Mouse (Mus musculus): ENCODE data around the gene Gars.

Gars gene

GRCm38 (mm10) chr6:55038671-55039445 lies 1.1 kb downstream of the Gars start:
- peak; percentile 32 to 41 for DNase-seq

DNA sequence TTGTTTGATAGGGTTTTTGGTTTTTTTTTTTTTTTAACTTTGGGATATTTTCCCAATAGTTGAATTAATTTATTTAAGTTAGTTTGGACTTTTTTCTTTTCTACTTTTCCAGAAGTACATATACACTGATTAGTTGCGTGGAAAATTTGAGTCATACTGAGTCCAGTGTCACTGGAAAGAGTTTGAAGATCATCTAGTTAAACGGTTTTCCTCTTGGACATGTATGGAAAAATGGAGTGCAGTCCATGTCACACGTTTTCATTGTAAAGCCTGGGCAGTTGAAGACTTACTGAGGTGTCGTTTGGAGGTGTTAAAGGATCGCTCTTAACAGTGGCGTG lies 1.6 kb downstream of the Gars start:
- no peak for DNase-seq

- no peak for DNase-seq
These were observed 2.2 kb downstream of the Gars start for GRCm38 (mm10) chr6:55040031-55040430.

DNA sequence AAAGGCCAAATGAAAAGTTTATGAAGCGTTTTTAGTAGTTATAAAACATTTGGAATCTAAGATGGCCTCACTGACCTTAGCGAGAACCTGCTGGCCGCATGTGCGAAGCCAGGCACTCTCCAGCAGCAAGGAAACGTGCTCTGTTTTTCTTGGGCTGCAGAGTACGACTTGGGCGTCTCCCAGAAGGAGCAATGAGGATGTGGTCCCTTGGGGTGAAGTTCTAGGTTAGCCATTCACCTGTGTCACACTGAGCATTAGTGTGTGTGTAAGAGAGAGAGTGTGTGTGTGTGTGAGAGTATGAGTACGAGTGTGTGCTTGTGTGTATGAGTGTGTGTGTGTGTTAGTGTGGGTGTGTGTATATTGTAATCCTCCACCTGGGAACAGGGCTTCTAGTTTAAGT lies 5.4 kb downstream of the Gars start:
- no peak for DNase-seq

GRCm38 (mm10) chr6:55044542-55044941 lies 6.7 kb downstream of the Gars start:
- DNase-seq = no peak

DNA sequence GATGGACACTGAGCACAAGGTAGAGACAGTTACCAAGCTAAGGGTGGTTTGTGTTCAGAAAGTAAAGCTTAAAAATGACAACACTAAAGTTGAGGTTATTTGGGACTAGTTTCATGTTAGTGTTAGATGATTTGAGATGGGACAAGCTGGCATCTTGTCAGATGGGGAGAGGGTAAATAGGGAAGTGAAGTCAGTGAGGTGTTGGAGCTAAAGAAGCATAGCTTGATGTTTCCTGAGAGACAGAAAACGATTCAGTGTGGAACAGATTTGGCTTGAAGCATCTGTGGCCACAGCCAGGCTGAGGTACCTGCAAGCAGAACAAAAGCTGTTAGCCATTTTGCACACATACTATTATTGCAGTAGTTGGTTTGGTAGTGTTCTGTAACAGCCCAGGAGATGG lies 7.5 kb downstream of the Gars start:
- no peak for DNase-seq

GRCm38 (mm10) chr6:55049186-55049585 lies 11.4 kb downstream of the Gars start:
- no peak for DNase-seq

GRCm38 (mm10) chr6:55054491-55054890 lies 16.7 kb downstream of the Gars start:
- DNase-seq = no peak

GRCm38 (mm10) chr6:55057427-55057826 lies 19.6 kb downstream of the Gars start:
- DNase-seq = no peak

DNA sequence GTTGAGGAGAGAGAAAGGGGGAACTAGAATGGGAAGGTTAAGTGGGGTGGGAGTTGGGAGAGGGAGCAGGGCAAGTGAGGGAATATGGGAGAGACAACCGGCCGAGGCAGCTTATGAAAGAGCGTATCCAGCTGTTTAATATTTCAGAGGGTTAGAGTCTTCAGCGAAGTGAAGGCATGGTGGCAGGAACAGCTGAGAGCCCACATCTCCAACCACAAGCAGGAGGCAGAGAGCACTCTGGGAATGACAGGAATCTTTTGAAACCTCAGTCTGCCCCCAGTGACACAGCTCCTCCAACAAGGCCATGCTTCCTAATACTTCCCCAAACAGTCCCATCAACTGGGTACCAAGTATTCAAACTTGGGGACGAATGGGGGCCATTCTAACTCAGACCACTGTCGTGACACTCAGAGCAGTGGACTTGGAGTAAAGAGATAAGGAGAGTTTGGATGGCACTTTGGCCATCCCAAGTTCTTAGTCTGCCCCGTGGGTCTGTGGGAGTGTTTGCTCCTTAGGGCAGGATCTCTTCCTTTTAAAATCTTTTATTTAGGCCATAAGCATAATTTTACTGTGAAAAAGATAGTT lies 22.5 kb downstream of the Gars start:
- DNase-seq = no peak

GRCm38 (mm10) chr6:55061328-55061727 lies 23.5 kb downstream of the Gars start:
- peak; percentile 42 to 59 for DNase-seq

- no peak for DNase-seq
These were observed 24.4 kb downstream of the Gars start for GRCm38 (mm10) chr6:55062200-55062599.

GRCm38 (mm10) chr6:55063793-55064476 lies 26.1 kb downstream of the Gars start:
- no peak for DNase-seq

DNA sequence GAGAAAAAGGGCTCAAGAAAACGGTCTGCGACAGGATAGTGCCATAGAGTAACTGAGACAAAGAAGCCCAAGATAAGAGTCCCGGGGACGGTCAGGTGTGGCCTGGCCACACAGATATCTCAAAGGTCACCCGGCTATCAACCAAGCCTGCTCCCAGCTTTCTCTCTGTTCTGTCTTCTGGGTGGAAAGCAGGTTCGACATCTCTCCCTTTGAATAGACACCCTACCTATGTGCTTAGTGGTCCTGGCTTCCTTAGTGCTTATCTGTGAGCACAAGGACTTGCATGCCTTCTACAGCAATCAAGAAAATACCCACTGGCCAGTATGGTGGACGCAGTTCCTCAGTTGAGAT lies 26.6 kb downstream of the Gars start:
- no peak for DNase-seq

DNA sequence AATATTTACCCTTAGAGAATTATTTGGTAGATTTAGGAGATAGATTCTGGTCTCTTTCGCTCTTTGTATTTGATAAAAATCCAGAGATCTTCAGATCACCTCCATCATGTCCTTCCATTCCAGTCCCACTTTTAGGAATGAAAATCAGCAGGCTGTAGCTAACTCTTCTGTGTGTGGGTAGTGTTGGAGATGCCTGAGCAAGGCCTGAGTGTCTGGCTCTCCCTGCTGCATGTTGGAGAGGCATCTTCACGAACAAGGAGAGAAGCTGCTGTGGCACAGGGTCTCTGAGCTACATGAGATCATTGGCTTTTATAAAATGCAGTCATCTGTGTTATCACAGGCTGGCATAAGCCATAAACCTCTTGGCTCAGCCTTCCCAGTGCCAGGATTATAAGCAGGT lies 28.1 kb downstream of the Gars start:
- no peak for DNase-seq

GRCm38 (mm10) chr6:55076561-55077255 lies 38.9 kb downstream of the Gars start:
- DNase-seq = no peak

DNA sequence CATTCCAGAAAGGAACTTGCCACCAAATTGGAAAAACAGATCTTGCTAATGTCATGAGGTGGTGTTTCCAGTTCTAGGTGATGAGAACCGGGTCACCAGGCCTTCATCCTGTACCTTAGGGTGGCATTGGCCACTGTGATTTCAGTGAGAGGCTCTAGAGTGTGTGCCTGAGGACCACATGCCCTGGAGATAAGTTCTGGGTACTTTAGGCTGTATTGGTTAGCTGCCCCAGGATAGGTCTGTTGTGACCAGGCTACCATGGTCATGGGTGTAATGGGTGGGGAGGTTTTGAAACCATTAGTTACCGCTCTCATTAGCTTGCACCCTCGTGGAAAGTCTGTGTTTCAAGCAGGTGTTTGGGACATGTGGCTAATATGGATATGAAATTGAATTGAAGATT lies 43.6 kb downstream of the Gars start:
- DNase-seq = no peak

- DNase-seq = no peak
These were observed 44.6 kb downstream of the Gars start for GRCm38 (mm10) chr6:55082261-55083051.

GRCm38 (mm10) chr6:55087355-55087754 lies 49.5 kb downstream of the Gars start:
- DNase-seq = no peak

DNA sequence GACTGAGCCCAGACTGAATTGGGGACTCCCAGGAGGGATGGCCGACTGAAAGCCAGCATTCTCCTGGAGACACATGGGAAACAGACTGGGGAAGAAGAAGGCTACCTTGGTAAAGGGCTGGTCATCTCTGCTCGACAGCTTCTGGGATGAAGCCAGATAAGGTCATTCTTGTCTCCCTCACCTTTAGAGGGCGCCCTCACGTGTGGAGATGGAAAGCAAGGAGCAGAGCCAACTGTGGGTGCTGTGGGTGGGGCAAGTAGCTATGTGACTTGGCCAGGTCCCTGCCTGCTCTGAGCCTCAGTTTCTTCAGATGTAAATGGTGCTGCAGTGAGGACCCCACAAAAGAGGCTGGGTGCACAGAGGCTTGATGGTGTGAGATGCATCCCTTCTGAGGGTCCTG lies 52.8 kb downstream of the Gars start:
- DNase-seq = no peak

GRCm38 (mm10) chr6:55091396-55091795 lies 53.6 kb downstream of the Gars start:
- no peak for DNase-seq

DNA sequence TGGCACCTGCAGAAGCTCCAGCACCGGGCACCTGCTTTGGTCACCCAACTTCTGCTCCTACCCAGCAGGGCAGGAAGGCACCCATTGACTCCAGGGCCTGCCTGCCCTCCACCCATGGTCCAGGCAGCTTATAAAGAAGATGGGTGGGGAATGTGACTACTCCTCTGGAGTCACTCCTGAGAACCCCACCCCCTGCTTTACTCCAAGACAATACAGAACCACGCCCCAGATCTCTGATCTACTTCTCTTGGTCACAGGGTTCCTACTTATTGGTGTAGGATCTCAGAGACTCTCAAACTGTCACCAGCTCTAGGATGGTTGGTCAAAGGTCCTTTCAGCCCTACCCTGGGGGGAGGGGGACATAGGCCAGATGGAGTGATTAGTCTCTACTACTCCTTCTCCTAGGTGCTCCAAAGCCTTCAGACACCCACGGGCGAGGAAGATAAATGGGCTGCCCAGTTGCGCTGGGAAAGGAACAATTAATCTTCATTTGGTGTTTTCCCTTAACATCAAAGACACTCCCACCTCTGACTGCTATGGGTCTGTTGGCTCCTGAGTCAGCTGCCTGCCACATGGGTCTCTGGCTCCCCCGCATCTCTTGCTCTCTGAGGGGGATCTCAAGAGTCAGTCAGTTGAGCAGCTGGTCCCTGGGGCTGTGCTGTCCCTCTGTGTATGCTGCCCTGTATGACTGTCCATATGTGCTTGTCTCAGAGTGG lies 55.8 kb downstream of the Gars start:
- DNase-seq = no peak

Data from cerebellum, adult 18-20 months (tissue).